Mouse (Mus musculus) forebrain, embryonic 13.5 days (tissue): ENCODE data around the gene Tut7. TPM values are rescaled to one million over a fixed set of nuclear protein-coding genes. Genes with fewer than 3 reads are reported as not detected.
"Not testable (repeated sequence)": the region's sequence is repeated elsewhere in the genome, so short reads cannot be mapped to it uniquely, and the experiment has no call there.

Experiments
- ATAC-seq: fragments of 200-750 bp; cut with Nextera tagmentation; 2 replicates; pipeline ENCODE4 v1.8.0; 2017
- H3K27ac ChIP-seq: fragments of 300-500 bp; sonication (generic); 2 replicates; pipeline ENCODE4 v1.5.1; 2015; ENCODE audit warnings: inconsistent platforms, mild to moderate bottlenecking, moderate library complexity
- H3K27me3 ChIP-seq: fragments of 300-500 bp; sonication (generic); 2 replicates; pipeline ENCODE4 v1.6.1; 2015; ENCODE audit warnings: mild to moderate bottlenecking, inconsistent platforms
- H3K36me3 ChIP-seq: fragments of 300-500 bp; sonication (generic); 2 replicates; pipeline ENCODE4 v1.6.1; 2015; ENCODE audit warnings: mild to moderate bottlenecking, inconsistent platforms; ENCODE audit not compliant: poor library complexity, severe bottlenecking
- H3K4me1 ChIP-seq: fragments of 300-500 bp; sonication (generic); 2 replicates; pipeline ENCODE4 v1.6.1; 2015; ENCODE audit warnings: inconsistent platforms
- H3K4me2 ChIP-seq: fragments of 300-500 bp; sonication (generic); 2 replicates; pipeline ENCODE4 v1.6.1; 2015; ENCODE audit warnings: inconsistent platforms, mild to moderate bottlenecking, moderate library complexity
- H3K4me3 ChIP-seq: fragments of 300-500 bp; sonication (generic); 2 replicates; pipeline ENCODE4 v1.5.1; 2015; ENCODE audit warnings: mild to moderate bottlenecking, inconsistent platforms
- H3K9ac ChIP-seq: fragments of 300-500 bp; sonication (generic); 2 replicates; pipeline ENCODE4 v1.6.1; 2015; ENCODE audit warnings: mild to moderate bottlenecking, inconsistent platforms
- H3K9me3 ChIP-seq: fragments of 300-500 bp; sonication (generic); replicated peaks from 2 replicates; pipeline ENCODE4 v1.6.1; 2016; ENCODE audit warnings: inconsistent platforms
- WGBS: fragments of 180-500 bp; shearing (Covaris S2); methylation state at CpG from one replicate; pipeline ENCODE4 v1.1.7; 2015; 5-methylcytosine and 5-hydroxymethylcytosine counted together
- polyA plus RNA-seq: library from polyadenylated mRNA; unstranded; fragments of >200 nt; fragmentation: Nextera tagmentation; extraction: Ambion mirVana; gene quantifications from 2 replicates; pipeline ENCODE4 v1.2.1, GENCODE M21; 2015

Gene Tut7
- polyA plus RNA-seq, 1 experiment from 2014 or later = 48.2 TPM

DNA sequence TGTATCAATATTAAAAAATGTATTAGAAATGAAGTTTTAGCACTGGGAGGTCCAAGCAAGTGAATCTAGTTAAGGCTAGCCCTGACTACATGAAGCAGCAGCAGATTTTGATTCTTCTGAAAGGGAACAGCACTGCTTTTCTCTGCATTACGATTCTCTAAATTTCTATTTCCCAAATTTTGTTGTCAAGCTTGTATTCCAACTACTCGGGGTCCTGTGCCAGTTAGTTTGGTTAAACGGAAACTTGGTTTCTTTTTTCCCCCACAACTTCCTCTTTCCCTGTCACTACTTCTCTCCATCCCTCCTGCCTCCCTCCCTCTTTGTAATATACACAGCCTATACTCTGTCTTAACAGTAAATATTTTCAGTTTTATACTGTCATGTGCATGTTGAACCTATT, 2.1 kb downstream of the Tut7 start:
- Histone ChIP-seq H3K27ac (no peak overlapping the region), H3K9ac (no peak overlapping the region; the same call in 1 of the 2 replicates), H3K4me2 (peak overlapping the region; percentile 86; the same call in 1 of the 2 replicates), H3K4me3 (peak overlapping the region; percentile 83; the same call in 1 of the 2 replicates), H3K9me3 (no peaks in the 10 kb centered on the region), H3K4me1 (peaks cover 38% of the 10 kb centered on the region), H3K27me3 (no peaks in the 10 kb centered on the region), H3K36me3 (peaks cover 24% of the 10 kb centered on the region)
- ATAC-seq = no peak
- WGBS = 86% methylated on average over 3 of the region's 3 CpGs

DNA sequence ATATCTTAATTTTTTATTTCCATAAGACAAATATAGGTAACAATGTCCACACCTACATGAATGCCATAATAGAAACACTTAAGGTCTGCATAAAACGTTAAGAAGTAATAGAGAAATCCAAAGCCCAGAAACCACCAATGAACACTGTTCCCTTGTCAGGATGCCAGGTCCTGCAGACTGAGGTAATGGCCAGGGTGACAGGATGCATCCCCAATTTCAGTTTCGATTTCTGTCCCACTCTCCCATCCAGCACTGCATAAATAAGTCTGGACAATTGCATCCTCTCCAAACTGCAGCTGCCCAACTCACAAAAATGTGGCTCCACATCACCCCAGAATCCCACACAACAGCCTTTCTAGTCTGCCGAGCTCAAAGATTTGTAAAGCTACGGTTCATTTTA, 2.8 kb downstream of the Tut7 start:
- Histone ChIP-seq H3K27me3 (no peaks in the 10 kb centered on the region), H3K4me1 (peaks cover 38% of the 10 kb centered on the region), H3K4me3 (no peak overlapping the region), H3K4me2 (peak overlapping the region; percentile 29), H3K27ac (no peak overlapping the region), H3K36me3 (peaks cover 31% of the 10 kb centered on the region), H3K9ac (peak overlapping the region; percentile 26; the same call in 1 of the 2 replicates), H3K9me3 (no peaks in the 10 kb centered on the region)
- no peak for ATAC-seq
- WGBS = 77% methylated on average over 4 of the region's 4 CpGs

DNA sequence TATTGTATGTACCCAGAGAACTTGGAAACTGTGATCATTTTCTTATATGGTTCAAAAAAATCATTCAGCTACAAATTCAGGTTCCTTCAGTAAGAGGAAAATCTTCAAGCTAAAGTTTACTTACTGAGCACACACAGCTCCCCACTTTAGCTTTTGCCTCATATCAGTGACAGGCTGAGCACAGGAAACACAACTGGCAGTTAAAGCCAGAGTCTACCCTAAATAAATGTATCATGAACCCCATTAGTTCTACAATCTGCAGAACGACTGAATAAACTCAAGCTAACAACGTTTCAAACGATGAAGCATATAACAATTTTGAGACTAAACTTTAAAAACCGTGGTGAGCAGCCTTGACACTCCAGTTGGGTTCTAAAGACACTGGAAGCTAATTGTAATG, 5.6 kb downstream of the Tut7 start:
- Histone ChIP-seq H3K4me2 (no peak overlapping the region), H3K4me3 (no peak overlapping the region), H3K9ac (no peak overlapping the region), H3K4me1 (peaks cover 38% of the 10 kb centered on the region), H3K36me3 (peaks cover 55% of the 10 kb centered on the region), H3K9me3 (no peaks in the 10 kb centered on the region), H3K27me3 (no peaks in the 10 kb centered on the region), H3K27ac (no peak overlapping the region)
- 92% methylated on average over 4 of the region's 4 CpGs for WGBS
- no peak for ATAC-seq

DNA sequence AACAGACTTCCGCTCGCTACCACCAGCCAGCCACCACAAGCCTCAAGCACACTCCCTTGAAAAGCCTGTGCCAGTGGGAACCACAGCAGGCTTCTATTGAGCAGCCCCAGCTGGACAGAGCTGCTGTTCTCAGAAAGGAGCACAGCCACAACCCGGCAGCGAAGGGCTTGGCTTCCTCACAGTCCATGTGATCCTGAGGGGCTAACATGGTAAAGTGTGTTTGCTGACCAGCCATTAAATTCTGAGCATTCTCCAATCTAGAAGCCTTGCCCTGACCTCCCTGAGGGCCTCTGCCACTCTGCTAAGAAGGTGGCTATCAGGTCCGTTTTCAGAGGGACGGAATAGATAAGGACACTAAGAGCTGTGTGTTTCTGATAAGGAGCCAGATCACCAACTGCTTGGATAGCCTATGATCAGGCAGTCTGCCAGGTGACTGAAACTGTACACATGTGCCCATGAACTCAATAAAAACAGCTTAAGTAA, 8.8 kb downstream of the Tut7 start:
- peaks cover 10% of the 10 kb centered on the region; the same call in 1 of the 2 replicates for H3K4me1 ChIP-seq
- H3K9me3 ChIP-seq = no peaks in the 10 kb centered on the region
- no peak overlapping the region for H3K4me3 ChIP-seq
- no peak overlapping the region for H3K27ac ChIP-seq
- no peaks in the 10 kb centered on the region for H3K27me3 ChIP-seq
- 73% methylated on average over 6 of the region's 6 CpGs for WGBS
- H3K4me2 ChIP-seq = no peak overlapping the region
- no peak overlapping the region for H3K9ac ChIP-seq
- peaks cover 79% of the 10 kb centered on the region for H3K36me3 ChIP-seq
- ATAC-seq = no peak

DNA sequence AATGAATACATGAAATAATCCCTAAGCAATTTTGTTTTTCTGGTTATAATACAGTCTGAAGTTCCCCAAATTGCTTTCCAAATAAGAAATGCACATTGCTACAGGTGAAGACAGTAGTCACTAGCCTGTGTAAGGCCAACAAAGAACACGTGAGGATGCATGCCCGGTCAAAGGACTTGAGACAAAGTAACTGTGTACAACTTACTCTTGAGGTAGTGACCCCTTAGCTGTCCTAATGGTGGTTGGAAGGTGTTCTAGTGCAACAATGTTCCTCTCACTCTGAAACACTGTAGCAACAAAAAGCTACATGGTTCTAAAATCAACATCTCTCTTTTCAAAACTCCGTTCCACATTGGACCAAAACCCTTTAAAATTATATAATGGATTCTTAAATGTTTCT, 11.4 kb downstream of the Tut7 start:
- H3K4me2 ChIP-seq = no peak overlapping the region
- no peaks in the 10 kb centered on the region for H3K27me3 ChIP-seq
- H3K9me3 ChIP-seq = no peaks in the 10 kb centered on the region
- peaks cover 94% of the 10 kb centered on the region for H3K36me3 ChIP-seq
- no peak overlapping the region for H3K27ac ChIP-seq
- WGBS = 96% methylated on average over 3 of the region's 3 CpGs
- no peak overlapping the region for H3K9ac ChIP-seq
- H3K4me3 ChIP-seq = no peak overlapping the region
- no peaks in the 10 kb centered on the region for H3K4me1 ChIP-seq
- no peak for ATAC-seq

DNA sequence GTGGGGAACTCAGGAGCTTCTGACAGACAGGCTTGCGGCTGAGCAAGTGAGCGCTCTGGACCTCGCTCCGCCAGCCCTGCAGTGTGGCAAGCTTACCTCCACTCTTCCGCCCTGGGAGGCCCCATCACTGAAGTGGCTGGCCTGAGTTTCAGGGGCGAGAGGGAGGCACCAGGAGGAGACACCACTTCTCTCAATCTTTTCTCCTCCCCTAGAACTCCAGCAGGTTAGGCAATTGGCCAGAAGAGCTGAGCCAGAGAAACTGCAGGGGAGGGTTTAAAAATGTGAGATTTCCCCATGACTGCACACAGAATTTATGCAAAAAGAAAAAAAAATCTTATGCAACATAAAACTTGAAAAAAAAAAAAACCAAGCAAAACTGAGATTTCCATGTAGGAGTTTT, 21.9 kb downstream of the Tut7 start:
- H3K4me2 ChIP-seq = no peak overlapping the region
- peaks cover 98% of the 10 kb centered on the region for H3K36me3 ChIP-seq
- H3K4me1 ChIP-seq = no peaks in the 10 kb centered on the region
- no peak overlapping the region for H3K27ac ChIP-seq
- no peaks in the 10 kb centered on the region for H3K9me3 ChIP-seq
- no peak overlapping the region for H3K4me3 ChIP-seq
- WGBS = 84% methylated on average over 6 of the region's 6 CpGs
- ATAC-seq = no peak
- H3K9ac ChIP-seq = no peak overlapping the region
- no peaks in the 10 kb centered on the region for H3K27me3 ChIP-seq

DNA sequence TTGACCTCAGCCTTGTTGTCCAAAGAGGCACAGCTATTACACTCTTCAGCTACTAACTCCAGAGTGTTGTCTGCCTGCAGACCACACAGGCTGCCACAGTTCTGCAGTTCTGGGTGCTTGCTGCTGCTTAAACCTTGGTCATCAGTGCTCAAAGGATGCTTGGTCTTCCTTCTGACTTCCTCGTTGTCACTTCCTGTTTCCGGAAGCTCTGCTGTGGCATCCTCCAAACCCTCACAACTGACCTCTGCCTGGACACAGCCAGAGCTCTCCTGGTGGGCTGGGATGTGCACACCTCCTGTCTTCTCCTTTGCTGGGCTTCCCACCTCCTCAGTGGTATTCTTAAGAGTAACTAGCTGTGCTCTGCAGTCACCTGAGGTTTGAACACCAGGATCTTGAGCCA, 22.9 kb downstream of the Tut7 start:
- H3K4me1 ChIP-seq = no peaks in the 10 kb centered on the region
- no peak overlapping the region for H3K4me2 ChIP-seq
- no peaks in the 10 kb centered on the region for H3K9me3 ChIP-seq
- WGBS = 95% methylated on average over 2 of the region's 2 CpGs
- no peak for ATAC-seq
- no peak overlapping the region for H3K9ac ChIP-seq
- H3K27ac ChIP-seq = no peak overlapping the region
- H3K36me3 ChIP-seq = peaks cover 98% of the 10 kb centered on the region
- no peak overlapping the region for H3K4me3 ChIP-seq
- no peaks in the 10 kb centered on the region for H3K27me3 ChIP-seq

DNA sequence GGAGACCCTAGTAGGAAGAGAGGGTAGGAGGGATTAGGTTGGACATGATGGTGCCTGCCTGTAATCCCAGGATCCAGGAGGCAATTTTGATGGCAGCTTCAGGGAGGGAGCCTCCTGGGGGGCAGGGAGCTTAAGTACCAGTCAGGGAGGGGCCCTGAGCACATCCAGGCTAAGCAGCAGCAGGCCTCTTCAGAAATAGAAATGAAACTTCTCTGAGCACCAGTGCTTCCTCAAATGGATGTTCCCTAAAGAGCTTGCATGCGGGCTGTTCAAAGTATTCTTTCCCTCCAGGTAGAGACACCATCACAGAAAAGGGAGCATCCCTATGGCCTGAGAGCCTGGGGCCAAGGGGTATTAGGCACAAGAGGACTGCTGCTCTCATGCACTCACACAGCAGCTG, 24.6 kb downstream of the Tut7 start:
- no peak overlapping the region for H3K4me2 ChIP-seq
- ATAC-seq = no peak
- 100% methylated on average over 1 of the region's 1 CpGs for WGBS
- H3K36me3 ChIP-seq = peaks cover 96% of the 10 kb centered on the region
- H3K27ac ChIP-seq = no peak overlapping the region
- H3K4me1 ChIP-seq = no peaks in the 10 kb centered on the region
- H3K9me3 ChIP-seq = no peaks in the 10 kb centered on the region
- no peak overlapping the region for H3K9ac ChIP-seq
- no peaks in the 10 kb centered on the region for H3K27me3 ChIP-seq
- no peak overlapping the region for H3K4me3 ChIP-seq

DNA sequence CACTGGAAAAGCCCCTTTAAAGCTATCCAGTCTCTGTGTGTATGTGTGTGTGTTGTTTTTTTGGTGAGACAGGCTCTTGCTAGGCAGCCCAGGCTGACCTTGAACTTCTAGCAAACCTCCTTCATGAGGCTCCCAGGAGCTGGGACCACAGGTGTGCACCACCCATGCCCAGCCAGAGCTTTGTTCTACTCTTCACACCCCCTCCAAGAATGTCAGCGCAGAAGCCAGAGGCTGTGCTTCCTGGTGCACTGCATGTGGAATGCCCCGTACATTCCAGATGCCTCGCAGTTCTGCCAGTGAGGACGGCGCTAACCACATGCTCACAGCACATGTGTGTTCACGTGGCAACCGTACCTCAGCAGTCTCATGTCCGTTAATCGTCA, 26.5 kb downstream of the Tut7 start:
- 94% methylated on average over 9 of the region's 9 CpGs for WGBS
- Histone ChIP-seq H3K27me3 (no peaks in the 10 kb centered on the region), H3K4me2 (no peak overlapping the region), H3K36me3 (peaks cover 97% of the 10 kb centered on the region), H3K9me3 (no peaks in the 10 kb centered on the region), H3K4me3 (no peak overlapping the region), H3K27ac (no peak overlapping the region), H3K4me1 (no peaks in the 10 kb centered on the region), H3K9ac (no peak overlapping the region)
- no peak for ATAC-seq

DNA sequence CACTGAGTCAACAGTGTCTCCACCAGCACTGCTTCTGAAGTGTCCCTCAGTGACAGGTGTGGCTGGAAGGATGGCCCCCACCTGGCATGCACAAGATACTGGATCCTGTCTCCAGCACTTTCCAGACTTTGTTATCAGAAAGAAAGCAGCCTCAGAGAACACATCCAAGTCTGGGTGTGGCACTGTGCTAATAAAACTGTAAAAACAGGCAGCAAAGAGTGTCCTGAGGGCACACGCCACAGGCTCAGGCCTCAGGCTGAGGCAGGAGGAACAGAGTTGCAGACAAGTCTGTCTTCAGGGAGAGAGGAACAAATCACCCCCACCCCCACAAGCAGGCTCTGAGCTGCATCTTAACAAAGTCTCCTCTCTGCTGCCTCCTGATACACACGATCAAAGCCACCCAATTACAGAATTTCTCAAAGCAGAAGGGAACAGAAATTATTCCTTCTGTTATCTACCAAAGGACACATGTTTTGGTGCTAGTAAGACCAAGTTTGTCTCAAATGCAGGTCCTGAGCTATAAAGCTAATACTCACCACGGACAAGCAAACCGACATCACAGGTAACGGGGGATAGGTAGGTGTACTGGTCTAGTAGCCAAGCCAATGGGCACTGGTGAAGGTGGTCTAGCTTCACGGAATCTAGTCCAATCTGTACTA, 27.0 kb downstream of the Tut7 start:
- 97% methylated on average over 6 of the region's 6 CpGs for WGBS
- H3K27me3 ChIP-seq = no peaks in the 10 kb centered on the region
- no peaks in the 10 kb centered on the region for H3K4me1 ChIP-seq

DNA sequence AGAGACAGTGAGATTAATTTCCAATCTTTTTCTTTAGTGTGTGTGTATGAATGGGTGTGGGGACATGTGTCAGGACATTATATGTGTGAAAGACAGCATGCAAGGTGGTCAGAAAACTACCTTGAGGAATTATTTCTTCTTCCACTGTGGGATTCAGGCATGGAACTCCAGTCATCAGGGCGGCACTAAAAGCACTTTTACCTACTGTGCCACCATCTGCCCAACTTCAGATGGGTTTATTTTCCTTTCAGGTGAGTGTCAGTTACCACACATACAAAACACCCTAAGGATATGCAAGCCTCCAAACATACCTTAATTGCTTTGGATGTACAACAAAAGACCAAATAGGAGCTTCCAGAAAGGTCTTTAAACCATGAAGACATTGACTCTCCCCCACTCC, 28.2 kb downstream of the Tut7 start:
- Histone ChIP-seq H3K27me3 (no peaks in the 10 kb centered on the region), H3K27ac (no peak overlapping the region), H3K9ac (no peak overlapping the region), H3K4me3 (no peak overlapping the region), H3K4me2 (no peak overlapping the region), H3K9me3 (no peaks in the 10 kb centered on the region), H3K36me3 (peaks cover 97% of the 10 kb centered on the region), H3K4me1 (no peaks in the 10 kb centered on the region)
- WGBS = 93% methylated on average over 1 of the region's 1 CpGs
- ATAC-seq = no peak

More for the DNA sequence above, 27.0 kb downstream of the Tut7 start:
- Histone ChIP-seq H3K9me3 (no peaks in the 10 kb centered on the region), H3K4me3 (no peak overlapping the region), H3K4me2 (no peak overlapping the region), H3K9ac (no peak overlapping the region), H3K27ac (no peak overlapping the region), H3K36me3 (peaks cover 97% of the 10 kb centered on the region)
- ATAC-seq = no peak

DNA sequence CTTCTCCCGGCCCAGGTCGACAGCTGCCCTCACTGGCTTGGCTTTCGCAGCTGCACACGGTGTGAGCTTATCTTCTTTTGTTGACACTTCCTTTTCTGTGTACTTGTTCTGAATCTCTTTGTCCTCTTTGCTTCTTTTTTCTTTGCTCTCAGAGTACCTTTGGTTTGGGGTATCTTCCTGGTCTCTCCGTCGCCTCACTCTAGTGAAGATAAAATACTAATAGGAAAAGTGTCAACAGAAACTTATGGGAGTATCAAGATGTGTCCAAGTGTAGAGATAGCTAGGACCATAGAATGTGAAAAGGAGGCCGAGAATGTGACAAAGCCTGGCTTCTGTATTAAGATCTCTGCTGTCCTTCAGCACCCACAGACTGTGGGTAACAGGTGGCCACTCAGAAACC, 40.8 kb downstream of the Tut7 start, which contains the start of gene Gm49354:
Gm49354 (minus strand) TSS at position 101 of the 400 bp plus-strand sequence.
- 95% methylated on average over 7 of the region's 7 CpGs for WGBS
- Histone ChIP-seq H3K27me3 (no peaks in the 10 kb centered on the region), H3K4me1 (no peaks in the 10 kb centered on the region), H3K9ac (no peak within 1 kb of the TSS), H3K9me3 (no peaks in the 10 kb centered on the region), H3K36me3 (peaks cover 98% of the 10 kb centered on the region), H3K4me2 (no peak within 1 kb of the TSS), H3K4me3 (no peak within 1 kb of the TSS), H3K27ac (no peak within 1 kb of the TSS)
- no peak for ATAC-seq

DNA sequence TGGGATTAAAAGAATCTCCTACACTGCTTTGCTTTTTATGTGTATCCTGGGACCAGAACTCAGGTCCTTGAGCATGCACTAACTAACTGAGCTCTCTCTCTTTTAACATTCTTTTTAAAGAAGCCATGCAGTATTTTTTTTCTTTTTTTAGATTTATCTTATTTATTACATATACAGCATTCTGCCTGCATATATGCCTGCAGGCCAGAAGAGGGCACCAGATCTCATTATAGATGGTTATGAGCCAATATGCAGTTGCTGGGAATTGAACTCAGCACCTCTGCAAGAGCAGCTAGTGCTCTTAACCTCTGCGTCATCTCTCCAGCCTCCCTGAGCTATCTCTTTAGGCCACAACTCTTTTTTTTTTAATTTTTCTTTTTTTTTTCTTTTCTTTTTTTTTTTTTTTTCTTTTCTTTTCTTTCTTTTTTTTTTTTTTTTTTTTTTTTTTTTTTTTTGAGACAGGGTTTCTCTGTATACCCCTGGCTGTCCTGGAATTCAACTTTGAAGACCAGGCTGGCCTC, 43.1 kb downstream of the Tut7 start:
- 96% methylated on average over 1 of the region's 1 CpGs for WGBS
- not testable (repeated sequence) for H3K4me2 ChIP-seq, H3K27ac ChIP-seq, ATAC-seq, H3K9ac ChIP-seq, H3K4me1 ChIP-seq, H3K4me3 ChIP-seq, H3K9me3 ChIP-seq, H3K27me3 ChIP-seq
- peaks cover 98% of the 10 kb centered on the region for H3K36me3 ChIP-seq
